Mouse (Mus musculus): ENCODE measurements around the gene Taf1b. TPM values are rescaled to one million over a fixed set of nuclear protein-coding genes. Genes with fewer than 3 reads are reported as not detected.

The Taf1b gene
- total RNA-seq, 2 experiments from 2014 or later: 7.2 to 8.9 TPM

- peak; percentile 87 for DNase-seq
- H3K4me3 ChIP-seq: peak overlapping the region; percentile 65
- TF ChIP-seq CTCF (IDR thresholded peaks at IDR 0.05): no peak
- peak overlapping the region; percentile 63 for H3K27ac ChIP-seq
- intact Hi-C loops (cut with DNase I): no loop called here
Measured at GRCm38 (mm10) chr12:24592956-24593672, 95.0 kb downstream of the Taf1b start.

- no peak for DNase-seq
- no peak for TF ChIP-seq CTCF (IDR thresholded peaks at IDR 0.05)
- Histone ChIP-seq H3K4me3 (no peak overlapping the region), H3K27ac (no peak overlapping the region)
- intact Hi-C loops (cut with DNase I): no loop called here
Measured at GRCm38 (mm10) chr12:24597376-24597775, 99.2 kb downstream of the Taf1b start.

DNA sequence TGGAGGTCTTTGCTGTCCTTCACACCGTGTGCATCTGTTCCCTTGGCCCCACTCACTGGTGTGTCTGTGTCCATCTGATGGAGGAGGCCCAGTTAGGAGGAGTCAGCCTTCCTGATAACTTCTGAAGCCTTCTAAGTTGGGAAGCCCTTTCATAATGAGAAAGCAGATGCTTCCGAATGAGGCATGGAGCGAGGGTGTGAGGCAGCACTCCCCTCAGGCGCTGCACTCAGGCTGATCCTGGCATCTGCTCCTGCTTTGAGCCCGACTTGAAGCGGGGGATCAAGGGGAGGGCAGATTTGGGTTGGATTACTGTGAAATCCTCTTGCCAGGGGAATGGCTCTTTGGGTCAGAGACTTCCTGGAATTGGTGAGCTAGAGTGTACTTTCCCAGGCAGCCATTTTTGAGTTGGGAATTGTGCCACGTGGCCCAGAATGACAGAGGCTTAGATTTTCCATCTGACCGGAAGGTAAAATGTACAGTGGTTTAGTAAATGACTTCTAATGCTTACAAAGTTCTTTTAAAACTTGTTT, 101.3 kb downstream of the Taf1b start:
- TF ChIP-seq CTCF (IDR thresholded peaks at IDR 0.05): no peak
- intact Hi-C loops (cut with DNase I): no loop called here
- H3K27ac ChIP-seq: no peak overlapping the region
- no peak for DNase-seq
- no peak overlapping the region for H3K4me3 ChIP-seq

DNA sequence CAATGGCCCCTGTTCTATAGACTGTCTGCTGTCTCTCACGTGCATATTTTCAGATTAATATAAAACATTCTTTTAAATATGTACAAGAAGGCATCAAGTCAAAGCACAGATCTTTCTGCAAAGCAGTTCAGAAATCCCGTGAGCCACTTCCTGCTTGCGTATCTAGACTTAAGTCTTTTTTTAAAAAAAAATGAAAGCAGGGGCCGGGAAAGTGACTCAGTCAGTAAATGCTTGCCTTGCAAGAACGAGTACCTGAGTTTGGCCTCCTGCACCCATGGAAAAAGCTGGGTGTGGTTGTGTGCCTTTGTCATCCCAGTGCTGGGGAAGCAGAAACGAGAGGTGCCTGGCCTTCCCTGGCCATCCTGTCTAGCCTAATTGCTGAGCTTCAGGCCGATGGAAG, 101.9 kb downstream of the Taf1b start:
- no peak overlapping the region for H3K4me3 ChIP-seq
- DNase-seq: no peak
- intact Hi-C loops (cut with DNase I): loop anchor here (2.0 to 5.0 kb wide), 2 partner anchors 77 to 129 kb away; no protein-coding TSS in a partner anchor
- no peak for TF ChIP-seq CTCF (IDR thresholded peaks at IDR 0.05)
- no peak overlapping the region for H3K27ac ChIP-seq

- TF ChIP-seq CTCF (IDR thresholded peaks at IDR 0.05): peak; percentile 91; the same call in 1 of the 2 replicates
- peak; percentile 72 for DNase-seq
- intact Hi-C loops (cut with DNase I): loop anchor here (2.0 to 5.0 kb wide), 2 partner anchors 76 to 130 kb away; no protein-coding TSS in a partner anchor
- Histone ChIP-seq H3K27ac (no peak overlapping the region), H3K4me3 (no peak overlapping the region)
Measured at GRCm38 (mm10) chr12:24600806-24601205, 102.6 kb downstream of the Taf1b start.

GRCm38 (mm10) chr12:24603266-24603665, 105.1 kb downstream of the Taf1b start:
- DNase-seq: peak; percentile 82
- TF ChIP-seq CTCF (IDR thresholded peaks at IDR 0.05): peak; percentile 95
- no peak overlapping the region for H3K4me3 ChIP-seq
- intact Hi-C loops (cut with DNase I): loop anchor here (1.0 to 5.0 kb wide), 2 partner anchors 74 to 94 kb away; no protein-coding TSS in a partner anchor
- H3K27ac ChIP-seq: no peak overlapping the region

DNA sequence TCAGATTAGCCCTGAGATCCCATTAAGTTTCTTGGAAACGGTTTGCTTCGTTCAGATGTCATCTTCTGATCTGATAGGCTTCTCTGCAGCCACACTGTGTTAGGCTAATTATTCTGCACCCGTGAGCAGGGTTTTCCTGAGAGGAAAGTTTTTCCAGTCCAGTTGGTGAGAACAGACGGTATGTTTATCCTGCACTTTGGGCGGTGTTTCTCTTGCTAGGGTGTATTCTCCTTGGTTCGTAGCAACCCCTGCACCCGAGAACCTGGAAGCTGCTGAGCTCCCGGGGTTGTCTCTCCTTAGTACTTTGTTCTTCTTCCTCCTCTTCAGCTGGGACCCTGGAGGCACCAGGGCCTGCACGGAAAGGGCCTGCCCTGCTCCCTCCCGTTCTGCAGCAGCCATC, 108.0 kb downstream of the Taf1b start:
- DNase-seq: peak; percentile 1
- intact Hi-C loops (cut with DNase I): no loop called here
- Histone ChIP-seq H3K27ac (no peak overlapping the region), H3K4me3 (no peak overlapping the region)
- no peak for TF ChIP-seq CTCF (IDR thresholded peaks at IDR 0.05)

Other genes with a start within 250 kb of the Taf1b start
- gene Grhl1, start 73.9 kb downstream of the Taf1b start, total RNA-seq (2021): under 1 TPM; 0.17 to 0.59 TPM
- gene Klf11, start 152.9 kb downstream of the Taf1b start, total RNA-seq (2021): 1 to 10 TPM; 4.1 to 7.9 TPM
- gene Cys1, start 183.5 kb downstream of the Taf1b start, total RNA-seq (2021): 1 to 10 TPM; 1.8 to 2.7 TPM
- gene Rrm2, start 209.9 kb downstream of the Taf1b start, total RNA-seq (2021): 1 to 10 TPM in 1 of 2 experiments, under 1 TPM in 1; 0.89 to 1.1 TPM

Measured in gastrocnemius, adult 2 months (tissue).